Mouse (Mus musculus): ENCODE data around the gene Ly6c1. TPM values are rescaled to one million over a fixed set of nuclear protein-coding genes. Genes with fewer than 3 reads are reported as not detected.
"Not testable (repeated sequence)": the region's sequence is repeated elsewhere in the genome, so short reads cannot be mapped to it uniquely, and the experiment has no call there.

The Ly6c1 gene
- polyA plus RNA-seq, 1 experiment from 2014 or later = 1.5 TPM

- not testable (repeated sequence) for H3K27me3 ChIP-seq; H3K4me2 ChIP-seq; H3K4me3 ChIP-seq; H3K4me1 ChIP-seq; H3K9me3 ChIP-seq (replicated peaks); ATAC-seq; H3K36me3 ChIP-seq (ENCODE audit: poor library complexity, severe bottlenecking); H3K27ac ChIP-seq; H3K9ac ChIP-seq
- WGBS = 85% methylated on average over 3 of the region's 3 CpGs
These were observed 3.1 kb downstream of the Ly6c1 start for GRCm38 (mm10) chr15:75045501-75045900.

GRCm38 (mm10) chr15:75021020-75021759, 27.4 kb downstream of the Ly6c1 start:
- not testable (repeated sequence) for H3K27me3 ChIP-seq; H3K4me3 ChIP-seq; H3K9me3 ChIP-seq (replicated peaks); H3K36me3 ChIP-seq (ENCODE audit: poor library complexity, severe bottlenecking); H3K4me1 ChIP-seq; H3K9ac ChIP-seq; H3K27ac ChIP-seq; ATAC-seq; H3K4me2 ChIP-seq
- 75% methylated on average over 7 of the region's 10 CpGs for WGBS

- H3K27me3 ChIP-seq; H3K4me2 ChIP-seq; H3K9me3 ChIP-seq (replicated peaks); H3K36me3 ChIP-seq (ENCODE audit: poor library complexity, severe bottlenecking); H3K4me3 ChIP-seq; H3K9ac ChIP-seq; H3K4me1 ChIP-seq; H3K27ac ChIP-seq: not testable (repeated sequence)
- WGBS = 46% methylated on average over 2 of the region's 2 CpGs
- ATAC-seq = 0 out of 2 replicates have a peak, but pooled peaks have one; percentile 43
These were observed 29.2 kb downstream of the Ly6c1 start for GRCm38 (mm10) chr15:75019446-75019845.

Other genes with a start within 250 kb of the Ly6c1 start
- gene Gml2, start 229.8 kb downstream of the Ly6c1 start, polyA plus RNA-seq (2015; fragmentation: Nextera tagmentation; extraction: Ambion mirVana) = not detected in 2 replicates
- not detected in 2 replicates for gene 2010109I03Rik, start 151.8 kb downstream of the Ly6c1 start, polyA plus RNA-seq (2015; fragmentation: Nextera tagmentation; extraction: Ambion mirVana)
- gene Ly6i, start 65.4 kb downstream of the Ly6c1 start, polyA plus RNA-seq (2015; fragmentation: Nextera tagmentation; extraction: Ambion mirVana) = not detected in 2 replicates
- 0.28 TPM in 1 of 2 replicates, not detected in the other for gene Ly6a, start 50.8 kb downstream of the Ly6c1 start, polyA plus RNA-seq (2015; fragmentation: Nextera tagmentation; extraction: Ambion mirVana)
- not detected in 2 replicates for gene Ly6c2, start 63.1 kb upstream of the Ly6c1 start, polyA plus RNA-seq (2015; fragmentation: Nextera tagmentation; extraction: Ambion mirVana)
- not detected in 2 replicates for gene Ly6g, start 106.4 kb upstream of the Ly6c1 start, polyA plus RNA-seq (2015; fragmentation: Nextera tagmentation; extraction: Ambion mirVana)
- not detected in 2 replicates for gene BC025446, start 167.5 kb upstream of the Ly6c1 start, polyA plus RNA-seq (2015; fragmentation: Nextera tagmentation; extraction: Ambion mirVana)
- not detected in 2 replicates for gene Ly6f, start 219.6 kb upstream of the Ly6c1 start, polyA plus RNA-seq (2015; fragmentation: Nextera tagmentation; extraction: Ambion mirVana)

All from forebrain, embryonic 13.5 days (tissue).